Mouse (Mus musculus): ENCODE measurements around the gene Klhl3.

- no peak for TF ChIP-seq POLR2A (IDR thresholded peaks at IDR 0.05; ENCODE audit: borderline replicate concordance, insufficient read depth, low read length)
- TF ChIP-seq CTCF (IDR thresholded peaks at IDR 0.05; ENCODE audit: borderline replicate concordance, insufficient read depth, low read depth, low read length) = no peak
Measured at GRCm38 (mm10) chr13:58037506-58037905, 75.9 kb downstream of the Klhl3 start.

Data from cerebellum, adult 2 months (tissue).